Mouse (Mus musculus) 3T3-L1 (cell line): Measurements from ENCODE around the gene Syt7.

ENCODE experiments used
- DNase-seq: peaks from one replicate; pipeline ENCODE4 v3.0.0-alpha.2; 2015; ENCODE audit warnings: low read depth, low spot score

Syt7 gene

GRCm38 (mm10) chr19:10387660-10388059 lies 1.2 kb upstream of the Syt7 start:
- DNase-seq, result no peak

- DNase-seq, result no peak
Measured at GRCm38 (mm10) chr19:10389391-10390098, 655 bp downstream of the Syt7 start.

GRCm38 (mm10) chr19:10390099-10390680 lies 1.3 kb downstream of the Syt7 start:
- no peak for DNase-seq

- no peak for DNase-seq
Measured at GRCm38 (mm10) chr19:10391028-10391427, 2.1 kb downstream of the Syt7 start.

- DNase-seq, result no peak
Measured at GRCm38 (mm10) chr19:10391995-10392394, 3.1 kb downstream of the Syt7 start.

GRCm38 (mm10) chr19:10393471-10393870 lies 4.6 kb downstream of the Syt7 start:
- no peak for DNase-seq

- no peak for DNase-seq
Measured at GRCm38 (mm10) chr19:10393874-10394500, 5.1 kb downstream of the Syt7 start.

- DNase-seq, result peak; percentile 43
Measured at GRCm38 (mm10) chr19:10395174-10395573, 6.3 kb downstream of the Syt7 start.

GRCm38 (mm10) chr19:10396962-10397361 lies 8.1 kb downstream of the Syt7 start:
- no peak for DNase-seq

- DNase-seq, result no peak
Measured at GRCm38 (mm10) chr19:10397479-10398153, 8.7 kb downstream of the Syt7 start.

GRCm38 (mm10) chr19:10398296-10398695 lies 9.4 kb downstream of the Syt7 start:
- DNase-seq, result no peak

- peak; percentile 87 for DNase-seq
Measured at GRCm38 (mm10) chr19:10402771-10403494, 14.0 kb downstream of the Syt7 start.

GRCm38 (mm10) chr19:10403593-10404380 lies 14.9 kb downstream of the Syt7 start:
- no peak for DNase-seq

- DNase-seq, result no peak
Measured at GRCm38 (mm10) chr19:10404424-10404823, 15.5 kb downstream of the Syt7 start.

GRCm38 (mm10) chr19:10404911-10405310 lies 16.0 kb downstream of the Syt7 start:
- no peak for DNase-seq

GRCm38 (mm10) chr19:10413701-10414242 lies 24.9 kb downstream of the Syt7 start:
- DNase-seq, result no peak

- DNase-seq, result no peak
Measured at GRCm38 (mm10) chr19:10415508-10415907, 26.6 kb downstream of the Syt7 start.

- no peak for DNase-seq
Measured at GRCm38 (mm10) chr19:10416889-10417288, 28.0 kb downstream of the Syt7 start.

GRCm38 (mm10) chr19:10417436-10417835 lies 28.5 kb downstream of the Syt7 start:
- no peak for DNase-seq
